Mouse (Mus musculus) embryonic facial prominence, embryonic 15.5 days (tissue): ENCODE results near the gene Zbtb8os. TPM values are rescaled to one million over a fixed set of nuclear protein-coding genes. Genes with fewer than 3 reads are reported as not detected.
"Not testable (repeated sequence)": the region's sequence is repeated elsewhere in the genome, so short reads cannot be mapped to it uniquely, and the experiment has no call there.

Experiments
- ATAC-seq: fragments of 200-750 bp; cut with Nextera tagmentation; 2 replicates; pipeline ENCODE4 v1.8.0; 2017; ENCODE audit warnings: low read depth, moderate TSS enrichment; ENCODE audit not compliant: insufficient number of reproducible peaks, low FRiP score, low TSS enrichment
- H3K27ac ChIP-seq: fragments of 300-500 bp; sonication (generic); replicated peaks from 2 replicates; pipeline ENCODE4 v1.5.1; 2015; ENCODE audit warnings: mild to moderate bottlenecking, inconsistent platforms
- H3K27me3 ChIP-seq: fragments of 300-500 bp; sonication (generic); 2 replicates; pipeline ENCODE4 v1.6.1; 2015; ENCODE audit warnings: inconsistent platforms
- H3K36me3 ChIP-seq: fragments of 300-500 bp; sonication (generic); 2 replicates; pipeline ENCODE4 v1.6.1; 2015; ENCODE audit warnings: mild to moderate bottlenecking, inconsistent platforms
- H3K4me1 ChIP-seq: fragments of 300-500 bp; sonication (generic); 2 replicates; pipeline ENCODE4 v1.6.1; 2015; ENCODE audit warnings: inconsistent platforms
- H3K4me2 ChIP-seq: fragments of 300-500 bp; sonication (generic); replicated peaks from 2 replicates; pipeline ENCODE4 v1.6.1; 2015; ENCODE audit warnings: mild to moderate bottlenecking, inconsistent platforms
- H3K4me3 ChIP-seq: fragments of 300-500 bp; sonication (generic); replicated peaks from 2 replicates; pipeline ENCODE4 v1.5.1; 2015; ENCODE audit warnings: mild to moderate bottlenecking, inconsistent platforms
- H3K9ac ChIP-seq: fragments of 300-500 bp; sonication (generic); 2 replicates; pipeline ENCODE4 v1.6.1; 2015; ENCODE audit warnings: inconsistent platforms
- H3K9me3 ChIP-seq: fragments of 300-500 bp; sonication (generic); replicated peaks from 2 replicates; pipeline ENCODE4 v1.6.1; 2016; ENCODE audit warnings: inconsistent platforms
- WGBS: fragments of 180-500 bp; shearing (Covaris S2); methylation state at CpG from one replicate; pipeline ENCODE4 v1.1.7; 2015; 5-methylcytosine and 5-hydroxymethylcytosine counted together
- polyA plus RNA-seq: library from polyadenylated mRNA; unstranded; fragments of >200 nt; fragmentation: Nextera tagmentation; extraction: Ambion mirVana; gene quantifications from 2 replicates; pipeline ENCODE4 v1.2.1, GENCODE M21; 2015

Gene Zbtb8os
- polyA plus RNA-seq, 1 experiment from 2014 or later, result 41.2 TPM

- Histone ChIP-seq H3K27ac (no peak overlapping the region), H3K27me3 (no peaks in the 10 kb centered on the region), H3K4me1 (no peaks in the 10 kb centered on the region), H3K4me3 (no peak overlapping the region), H3K36me3 (peaks cover 50% of the 10 kb centered on the region), H3K9me3 (no peaks in the 10 kb centered on the region), H3K4me2 (no peak overlapping the region), H3K9ac (no peak overlapping the region)
- ATAC-seq, result no peak
- 85% methylated on average over 15 of the region's 15 CpGs for WGBS
Observed at GRCm38 (mm10) chr4:129357613-129358163, 22.2 kb downstream of the Zbtb8os start.

GRCm38 (mm10) chr4:129362238-129362637, 26.7 kb downstream of the Zbtb8os start:
- 80% methylated on average over 3 of the region's 3 CpGs for WGBS
- not testable (repeated sequence) for H3K4me1 ChIP-seq, ATAC-seq, H3K9me3 ChIP-seq, H3K9ac ChIP-seq, H3K4me3 ChIP-seq, H3K27me3 ChIP-seq, H3K27ac ChIP-seq, H3K4me2 ChIP-seq
- H3K36me3 ChIP-seq, result peaks cover 28% of the 10 kb centered on the region

GRCm38 (mm10) chr4:129362771-129363170, 27.3 kb downstream of the Zbtb8os start:
- Histone ChIP-seq H3K27ac (no peak overlapping the region), H3K4me3 (no peak overlapping the region), H3K4me2 (no peak overlapping the region), H3K9me3 (no peaks in the 10 kb centered on the region), H3K4me1 (no peaks in the 10 kb centered on the region), H3K9ac (no peak overlapping the region), H3K27me3 (no peaks in the 10 kb centered on the region), H3K36me3 (peaks cover 23% of the 10 kb centered on the region)
- ATAC-seq, result no peak
- WGBS, result 71% methylated on average over 5 of the region's 5 CpGs

- H3K36me3 ChIP-seq, result peaks cover 17% of the 10 kb centered on the region
- 0 out of 2 replicates have a peak, but pooled peaks have one; percentile 24 for ATAC-seq
- no peak overlapping the region for H3K27ac ChIP-seq
Observed at GRCm38 (mm10) chr4:129363463-129363862, 28.0 kb downstream of the Zbtb8os start.

GRCm38 (mm10) chr4:129364379-129364778, 28.9 kb downstream of the Zbtb8os start:
- H3K27ac ChIP-seq, result no peak overlapping the region
- H3K9me3 ChIP-seq, result no peaks in the 10 kb centered on the region
- peaks cover 14% of the 10 kb centered on the region for H3K36me3 ChIP-seq
- no peak overlapping the region for H3K4me2 ChIP-seq
- no peak for ATAC-seq
- no peaks in the 10 kb centered on the region for H3K4me1 ChIP-seq
- no peak overlapping the region for H3K9ac ChIP-seq
- H3K4me3 ChIP-seq, result no peak overlapping the region
- H3K27me3 ChIP-seq, result no peaks in the 10 kb centered on the region
- 85% methylated on average over 3 of the region's 3 CpGs for WGBS

More at GRCm38 (mm10) chr4:129363463-129363862, 28.0 kb downstream of the Zbtb8os start:
- Histone ChIP-seq H3K9ac (no peak overlapping the region), H3K4me2 (no peak overlapping the region), H3K4me1 (no peaks in the 10 kb centered on the region), H3K9me3 (no peaks in the 10 kb centered on the region), H3K27me3 (no peaks in the 10 kb centered on the region), H3K4me3 (no peak overlapping the region)
- WGBS, result 86% methylated on average over 9 of the region's 9 CpGs

- Histone ChIP-seq H3K9me3 (no peaks in the 10 kb centered on the region), H3K4me2 (no peak overlapping the region), H3K4me3 (no peak overlapping the region), H3K36me3 (peaks cover 8% of the 10 kb centered on the region), H3K27me3 (no peaks in the 10 kb centered on the region), H3K4me1 (no peaks in the 10 kb centered on the region), H3K9ac (no peak overlapping the region), H3K27ac (no peak overlapping the region)
- WGBS, result 88% methylated on average over 5 of the region's 5 CpGs
- no peak for ATAC-seq
Observed at GRCm38 (mm10) chr4:129365224-129365623, 29.7 kb downstream of the Zbtb8os start.

- ATAC-seq, result no peak
- Histone ChIP-seq H3K4me2 (no peak overlapping the region), H3K9me3 (no peaks in the 10 kb centered on the region), H3K9ac (no peak overlapping the region), H3K36me3 (peaks cover 4% of the 10 kb centered on the region; the same call in 1 of the 2 replicates), H3K4me1 (0 out of 2 replicates have a peak, but pooled peaks cover 2% of the 10 kb centered on the region), H3K27me3 (no peaks in the 10 kb centered on the region), H3K4me3 (no peak overlapping the region), H3K27ac (no peak overlapping the region)
- WGBS, result 93% methylated on average over 3 of the region's 3 CpGs
Observed at GRCm38 (mm10) chr4:129371391-129371790, 35.9 kb downstream of the Zbtb8os start.

- Histone ChIP-seq H3K27ac (no peak overlapping the region), H3K9ac (no peak overlapping the region), H3K36me3 (no peaks in the 10 kb centered on the region), H3K4me2 (no peak overlapping the region), H3K4me3 (no peak overlapping the region), H3K9me3 (no peaks in the 10 kb centered on the region), H3K27me3 (no peaks in the 10 kb centered on the region), H3K4me1 (0 out of 2 replicates have a peak, but pooled peaks cover 8% of the 10 kb centered on the region)
- ATAC-seq, result no peak
- 51% methylated on average over 8 of the region's 8 CpGs for WGBS
Observed at GRCm38 (mm10) chr4:129373202-129373976, 37.9 kb downstream of the Zbtb8os start.

GRCm38 (mm10) chr4:129374219-129374755, 38.8 kb downstream of the Zbtb8os start:
- H3K27me3 ChIP-seq, result 0 out of 2 replicates have a peak, but pooled peaks cover 3% of the 10 kb centered on the region
- H3K27ac ChIP-seq, result no peak overlapping the region
- H3K36me3 ChIP-seq, result no peaks in the 10 kb centered on the region
- no peak for ATAC-seq
- WGBS, result 52% methylated on average over 11 of the region's 11 CpGs
- no peak overlapping the region for H3K9ac ChIP-seq
- H3K4me1 ChIP-seq, result 0 out of 2 replicates have a peak, but pooled peaks cover 8% of the 10 kb centered on the region
- H3K4me3 ChIP-seq, result no peak overlapping the region
- no peak overlapping the region for H3K4me2 ChIP-seq
- no peaks in the 10 kb centered on the region for H3K9me3 ChIP-seq

GRCm38 (mm10) chr4:129375000-129375399, 39.5 kb downstream of the Zbtb8os start:
- H3K4me3 ChIP-seq, result no peak overlapping the region
- 0 out of 2 replicates have a peak, but pooled peaks cover 8% of the 10 kb centered on the region for H3K4me1 ChIP-seq
- 26% methylated on average over 6 of the region's 6 CpGs for WGBS
- H3K36me3 ChIP-seq, result no peaks in the 10 kb centered on the region
- no peak for ATAC-seq
- H3K9ac ChIP-seq, result no peak overlapping the region
- no peaks in the 10 kb centered on the region for H3K9me3 ChIP-seq
- H3K27me3 ChIP-seq, result 0 out of 2 replicates have a peak, but pooled peaks cover 3% of the 10 kb centered on the region
- H3K4me2 ChIP-seq, result no peak overlapping the region
- no peak overlapping the region for H3K27ac ChIP-seq

- Histone ChIP-seq H3K36me3 (no peaks in the 10 kb centered on the region), H3K4me1 (0 out of 2 replicates have a peak, but pooled peaks cover 8% of the 10 kb centered on the region), H3K27me3 (0 out of 2 replicates have a peak, but pooled peaks cover 3% of the 10 kb centered on the region), H3K4me3 (no peak overlapping the region), H3K4me2 (no peak overlapping the region), H3K9ac (no peak overlapping the region), H3K9me3 (no peaks in the 10 kb centered on the region), H3K27ac (no peak overlapping the region)
- 70% methylated on average over 5 of the region's 5 CpGs for WGBS
- no peak for ATAC-seq
Observed at GRCm38 (mm10) chr4:129375821-129376220, 40.3 kb downstream of the Zbtb8os start.
